Mouse (Mus musculus) left cerebral cortex, adult 9 months (tissue): ENCODE results near the gene Wee2.

Experiments used
- DNase-seq, 2 experiments: peaks; one replicate each; pipeline ENCODE4 v3.0.0; 2022; ENCODE audit warnings: low spot score in 2 of 2

Gene Wee2

DNA sequence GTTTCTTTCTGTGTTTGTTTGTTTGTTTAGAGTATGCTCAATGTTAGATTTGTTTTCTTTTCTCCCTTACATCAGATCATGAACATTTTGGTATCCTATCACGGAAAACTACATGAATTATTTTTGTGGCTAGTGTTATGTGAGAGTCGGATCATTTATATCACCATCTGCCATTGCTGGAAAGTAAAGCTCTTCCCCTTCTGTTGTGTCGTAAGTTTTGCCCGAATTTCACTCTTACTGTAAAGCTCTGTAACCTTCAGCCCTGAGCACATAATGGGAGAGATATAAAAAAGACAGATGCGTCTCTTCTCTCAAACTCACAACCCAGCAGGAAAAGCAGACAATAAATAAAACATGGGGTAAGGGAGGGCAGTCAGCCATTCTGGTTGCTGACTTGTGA, at the start of gene Wee2:
Gene Wee2 (plus strand): TSS at position 153 of the 400 bp plus-strand sequence.
- no peak for DNase-seq

DNA sequence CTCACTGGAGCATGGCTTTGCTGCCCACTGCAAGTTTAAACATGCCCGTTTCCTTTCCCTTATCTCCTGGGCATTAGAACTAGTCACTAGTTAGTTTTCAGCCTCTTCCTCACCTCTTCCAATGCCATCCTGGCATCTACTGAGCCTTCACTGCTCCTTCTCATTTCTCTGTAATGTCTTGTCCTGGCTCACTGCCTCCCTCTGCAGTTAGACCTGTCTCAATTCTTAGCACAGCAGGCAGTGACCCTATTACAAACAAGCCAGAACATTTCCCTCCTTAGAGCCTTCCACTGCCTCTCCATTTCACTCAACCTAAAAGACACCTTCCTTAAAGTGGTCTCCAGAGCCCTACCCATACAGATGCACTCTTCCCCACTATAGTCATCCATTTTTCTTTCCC, 47.9 kb upstream of the Wee2 start:
- DNase-seq, result no peak

DNA sequence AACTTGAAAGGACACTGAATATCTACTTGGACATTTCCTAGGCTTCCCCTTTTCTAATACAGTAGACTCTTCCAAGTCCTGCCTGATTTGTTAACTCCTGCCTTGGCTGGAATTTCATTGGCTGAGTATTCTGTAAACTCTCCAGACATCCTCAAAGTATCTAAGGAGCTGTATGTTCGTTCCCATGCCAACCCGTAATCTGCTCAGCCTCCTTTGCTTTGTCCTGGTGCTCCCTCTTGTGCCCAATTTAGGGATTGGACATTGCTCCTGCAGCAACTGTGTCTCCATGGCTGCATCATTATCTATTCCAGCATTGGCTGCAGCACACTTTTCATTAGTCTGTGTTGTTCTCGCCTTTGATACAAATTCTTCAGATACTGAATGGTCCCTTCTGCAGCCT, 45.7 kb upstream of the Wee2 start:
- DNase-seq, result peak; percentile 84 to 94

DNA sequence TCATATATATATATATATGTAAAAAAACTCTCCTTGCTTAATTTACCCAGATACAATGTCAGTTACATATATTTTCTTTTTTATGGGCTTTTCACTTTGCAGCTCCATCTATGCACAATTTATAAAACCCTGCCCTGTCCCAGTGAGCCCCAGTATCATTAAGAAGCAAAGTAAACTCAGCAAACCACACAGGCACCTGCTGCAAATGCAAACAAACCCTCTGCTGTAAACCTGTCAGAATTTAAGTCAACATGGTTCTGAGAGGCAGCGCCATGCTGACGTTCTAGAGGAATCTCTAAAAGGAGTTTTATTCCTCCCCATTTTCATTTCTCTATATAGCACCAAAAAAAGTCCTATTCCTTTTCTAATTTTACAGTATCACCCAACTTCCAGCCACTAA, 36.9 kb upstream of the Wee2 start:
- DNase-seq, result no peak

DNA sequence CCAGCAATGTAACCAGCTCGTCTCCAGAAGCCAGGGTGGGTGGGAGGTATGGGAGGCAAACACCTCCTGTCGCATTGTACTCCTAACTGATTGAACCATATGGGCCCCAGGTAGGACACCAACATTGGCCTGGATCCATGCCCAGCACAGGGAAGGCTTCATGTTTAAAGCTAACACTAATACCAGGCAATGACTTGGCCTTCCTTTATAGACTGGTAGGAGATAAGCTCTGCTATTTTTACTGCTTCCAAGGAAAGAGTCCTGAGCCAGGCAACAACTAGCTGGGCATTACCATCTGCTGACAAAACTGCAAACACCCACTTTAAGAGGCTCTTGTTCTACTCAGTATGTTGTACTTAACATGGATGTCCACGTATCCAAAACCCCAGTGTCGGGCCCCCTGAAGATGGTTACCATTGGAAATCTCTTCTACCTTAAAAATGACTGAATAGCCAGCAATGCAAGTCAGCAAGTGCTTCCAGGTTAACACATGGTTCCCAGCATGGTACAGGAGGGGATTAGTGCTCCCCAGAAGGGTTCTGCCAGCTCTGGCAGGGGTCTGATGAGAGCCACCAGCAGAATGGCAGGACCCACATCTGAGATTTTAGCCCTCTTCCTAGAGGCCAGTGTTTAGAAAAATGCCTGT, 35.1 kb upstream of the Wee2 start:
- peak in 1 of 2 experiments; percentile 54 for DNase-seq

DNA sequence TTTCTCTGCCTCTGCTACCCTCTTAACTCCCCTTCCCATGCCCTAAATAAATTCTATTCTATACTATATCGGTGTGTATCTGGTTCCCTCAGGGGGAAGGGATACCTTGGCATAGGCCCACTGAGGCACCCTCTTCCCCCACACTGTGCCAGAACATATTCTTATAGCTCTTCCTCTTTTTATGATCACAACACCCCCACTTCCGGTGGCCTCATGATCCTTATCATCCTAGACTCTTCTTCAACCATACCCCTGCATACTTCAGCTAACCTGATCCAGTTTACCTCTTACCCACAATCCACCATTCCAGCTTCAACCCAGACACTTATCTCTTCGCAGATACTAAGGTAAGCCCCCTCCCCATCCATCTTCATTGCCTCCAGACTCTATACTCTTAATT, 27.8 kb upstream of the Wee2 start:
- no peak for DNase-seq

DNA sequence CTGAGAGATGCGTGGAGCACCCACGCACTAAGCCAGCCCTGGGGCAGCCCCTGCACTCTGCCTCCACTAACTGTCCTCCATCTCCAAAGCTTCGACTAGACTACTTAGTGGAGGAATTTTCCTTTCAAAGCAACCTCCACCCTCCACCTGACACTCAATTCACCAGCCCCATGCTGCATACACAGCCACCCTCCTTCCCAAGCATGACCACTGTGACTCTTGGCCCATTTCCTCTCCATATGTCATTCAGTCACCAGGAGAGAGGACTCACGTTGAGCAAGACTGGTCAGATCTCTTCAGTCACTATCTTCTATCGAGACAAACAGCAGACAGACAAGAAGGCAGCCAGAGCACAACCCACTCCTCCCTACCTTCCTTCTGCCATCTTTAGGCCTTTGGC, 25.8 kb upstream of the Wee2 start:
- no peak for DNase-seq

DNA sequence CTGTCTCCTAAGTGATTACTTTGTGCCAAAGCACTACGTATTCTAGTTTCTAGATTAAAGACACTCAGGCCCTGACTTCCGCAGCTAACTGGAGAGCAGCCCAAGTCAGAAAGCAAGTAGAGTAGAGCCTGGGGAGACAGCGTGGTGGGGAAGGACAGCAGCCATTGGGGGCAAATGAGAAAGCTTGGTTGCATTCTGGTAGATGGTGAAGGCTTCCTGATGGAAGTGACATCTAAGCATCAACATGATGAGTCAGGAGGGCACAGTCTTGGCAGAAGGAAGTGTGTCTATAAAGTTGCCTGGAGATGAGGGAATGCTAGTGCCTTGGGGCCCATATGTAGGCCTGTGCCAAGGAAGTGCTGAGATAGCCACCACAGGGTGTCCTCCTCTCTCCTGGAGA, 25.3 kb upstream of the Wee2 start:
- no peak for DNase-seq

DNA sequence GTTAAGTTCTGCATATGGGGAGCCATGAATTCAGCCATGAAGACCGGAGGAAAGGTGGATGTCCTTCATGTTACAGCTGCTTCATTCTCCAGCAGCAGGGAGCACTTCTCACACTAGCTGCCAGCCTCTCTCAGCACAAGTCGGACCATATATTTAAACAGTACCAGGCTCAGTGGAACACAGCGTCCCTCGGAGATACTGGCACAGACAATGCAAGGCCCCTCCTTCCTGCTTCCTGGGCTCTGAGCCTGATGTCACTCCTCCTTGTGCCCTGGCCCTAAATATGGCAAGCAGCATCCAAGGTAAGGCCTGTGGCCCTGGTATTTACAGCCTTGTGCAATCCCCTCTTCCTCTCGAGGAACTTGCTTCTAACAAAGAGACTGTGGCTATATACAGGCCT, 23.1 kb upstream of the Wee2 start:
- DNase-seq, result no peak

DNA sequence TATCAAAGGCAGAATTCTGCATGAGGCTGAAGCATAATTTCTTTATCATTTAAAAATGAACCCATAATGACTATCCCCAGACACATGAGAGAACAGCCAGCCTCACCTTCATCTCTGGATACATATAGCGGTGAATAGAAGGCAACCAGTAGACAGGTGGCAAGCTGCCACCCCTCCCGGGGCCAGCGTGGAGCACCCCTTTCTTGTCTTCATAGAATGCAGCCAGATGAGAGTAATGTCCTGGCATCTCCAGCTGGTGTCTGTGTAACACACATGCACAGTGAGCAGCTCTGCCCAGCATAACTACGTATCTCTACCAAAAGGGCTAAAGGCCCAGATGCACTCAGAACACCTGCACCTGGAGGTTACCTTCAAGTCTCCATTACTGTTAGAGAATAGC, 20.5 kb upstream of the Wee2 start:
- DNase-seq, result no peak

DNA sequence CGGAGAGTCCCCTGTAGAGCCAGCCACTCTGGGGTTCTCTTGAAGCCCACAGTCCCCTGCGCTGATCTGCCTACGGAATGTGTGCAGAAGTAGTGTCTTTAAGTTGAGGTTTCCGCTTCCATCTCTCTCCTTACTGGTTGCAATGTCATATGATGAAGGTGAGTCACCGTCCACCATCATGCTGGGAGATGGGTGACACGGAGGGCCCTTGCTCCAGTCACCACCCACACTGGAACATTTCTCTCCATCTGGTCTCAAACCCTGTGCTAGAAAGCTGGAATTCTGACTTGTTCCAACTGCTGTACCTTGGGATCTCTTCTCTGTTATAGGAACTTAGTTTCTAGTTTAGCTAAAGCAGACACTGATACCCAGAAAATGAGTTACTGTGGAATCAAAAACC, 17.8 kb upstream of the Wee2 start:
- DNase-seq, result no peak

DNA sequence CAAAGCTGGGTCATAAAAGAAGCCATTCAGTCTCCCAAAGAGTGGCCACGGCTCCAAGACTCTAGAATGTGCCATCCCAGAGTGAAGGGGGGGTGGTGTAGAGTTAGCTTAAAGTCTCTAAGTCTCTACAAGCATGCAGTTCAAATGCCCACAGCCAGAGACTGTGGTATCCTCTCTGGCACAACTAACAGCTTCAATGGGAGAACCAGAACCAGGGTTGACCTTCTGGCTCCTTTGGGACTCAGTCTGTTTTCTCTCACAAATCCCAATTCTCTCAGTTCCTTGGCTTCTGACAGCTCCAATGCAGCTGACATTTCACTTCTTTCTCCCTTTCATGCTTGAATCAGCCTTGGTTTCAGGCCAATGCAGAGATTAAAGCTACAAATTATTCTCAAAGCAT, 15.9 kb upstream of the Wee2 start:
- no peak for DNase-seq

DNA sequence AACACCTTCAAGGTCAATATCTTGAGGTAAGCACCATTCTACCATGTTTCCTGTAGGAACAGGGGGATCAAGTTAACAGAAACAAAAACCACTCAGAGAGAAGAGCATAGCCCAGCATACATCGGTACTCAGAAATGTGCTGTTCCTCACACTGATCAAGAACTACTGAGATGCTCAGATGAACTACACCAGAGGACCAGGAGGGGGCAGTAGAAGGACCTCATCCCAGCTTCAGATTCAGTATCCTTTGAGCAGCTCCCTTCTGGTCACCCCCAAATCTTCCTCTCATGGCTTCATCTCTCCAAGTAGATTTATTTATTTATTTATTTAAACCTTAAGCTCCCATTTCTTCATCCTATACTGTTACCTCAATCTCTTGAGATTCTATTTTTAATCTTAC, 15.1 kb upstream of the Wee2 start:
- peak in 1 of 2 experiments; percentile 65 for DNase-seq

DNA sequence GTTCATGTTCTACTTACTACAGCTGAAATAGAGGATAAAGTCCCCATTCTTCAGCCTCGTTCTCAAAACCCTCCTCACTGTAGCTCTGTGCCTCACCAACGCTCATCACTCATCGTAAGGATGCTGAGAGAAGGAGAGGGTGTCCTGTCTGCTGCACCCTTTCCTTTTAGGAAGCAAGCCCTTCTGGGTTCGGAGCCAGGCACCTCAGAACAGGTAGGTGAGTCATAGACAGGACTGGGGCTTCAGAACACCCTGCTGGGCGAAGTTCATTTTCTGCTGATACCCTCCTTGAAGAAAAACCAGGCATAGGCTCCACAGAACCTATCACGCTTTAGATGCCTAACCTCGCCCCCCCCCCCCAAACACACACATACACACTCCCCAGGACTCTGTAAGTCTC, 11.4 kb upstream of the Wee2 start:
- no peak for DNase-seq

DNA sequence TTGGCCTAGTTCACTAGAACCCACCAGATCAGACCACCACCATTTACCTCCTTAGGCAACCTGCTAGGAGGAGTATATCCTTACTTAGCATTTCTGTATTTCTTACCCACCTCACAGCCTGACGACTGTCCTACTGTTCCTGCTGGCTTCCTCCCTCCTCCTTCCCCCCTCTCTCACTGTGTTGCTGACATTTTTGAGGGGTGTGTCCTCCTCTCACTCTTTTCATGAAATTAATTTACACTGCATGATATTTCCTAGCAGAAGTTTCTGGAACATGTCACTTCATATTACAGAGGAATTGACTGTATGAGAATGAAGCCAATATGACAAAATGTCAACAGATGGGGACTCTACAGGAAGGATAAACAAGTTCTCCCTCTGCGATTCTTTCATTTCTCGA, 10.2 kb upstream of the Wee2 start:
- no peak for DNase-seq

DNA sequence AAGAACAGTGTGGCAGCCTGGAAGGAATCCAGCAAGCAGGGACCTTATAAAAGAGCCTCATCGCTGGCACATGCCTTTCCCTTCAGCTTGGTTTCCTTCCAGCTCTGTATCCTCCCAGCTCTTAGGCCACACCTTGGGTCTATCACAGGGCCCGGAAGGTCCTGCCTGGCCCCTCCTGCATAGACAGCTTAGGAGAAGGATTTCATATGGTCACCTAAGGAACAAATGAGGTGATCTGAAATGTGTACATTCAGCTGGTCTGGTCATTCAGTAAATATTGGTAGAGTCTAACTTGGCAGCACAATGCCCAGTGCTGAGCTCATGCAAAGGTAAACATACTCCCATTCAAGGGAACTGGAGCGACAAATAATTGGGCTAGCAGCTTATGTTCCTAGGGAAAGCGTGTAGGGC, 9.4 kb upstream of the Wee2 start:
- no peak for DNase-seq

DNA sequence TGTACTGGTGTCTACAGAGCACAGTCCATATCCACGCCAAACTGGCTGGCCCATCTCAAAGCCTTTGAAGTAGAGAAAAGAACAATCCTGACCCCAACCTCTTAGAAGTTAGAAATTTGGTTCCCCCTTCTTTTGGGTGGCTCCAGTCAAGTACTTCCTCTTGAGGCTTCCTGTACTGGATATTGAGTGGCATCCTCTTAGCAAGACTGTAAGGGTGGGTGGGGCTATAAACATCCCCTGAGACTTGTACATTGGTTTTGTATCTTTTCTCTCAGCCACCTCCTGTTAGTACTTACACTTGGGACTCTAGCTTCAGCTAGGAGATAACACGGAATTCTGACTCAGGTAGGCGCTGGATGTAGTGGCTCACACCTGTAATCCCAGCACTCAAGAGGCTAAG, 8.6 kb upstream of the Wee2 start:
- DNase-seq, result no peak

DNA sequence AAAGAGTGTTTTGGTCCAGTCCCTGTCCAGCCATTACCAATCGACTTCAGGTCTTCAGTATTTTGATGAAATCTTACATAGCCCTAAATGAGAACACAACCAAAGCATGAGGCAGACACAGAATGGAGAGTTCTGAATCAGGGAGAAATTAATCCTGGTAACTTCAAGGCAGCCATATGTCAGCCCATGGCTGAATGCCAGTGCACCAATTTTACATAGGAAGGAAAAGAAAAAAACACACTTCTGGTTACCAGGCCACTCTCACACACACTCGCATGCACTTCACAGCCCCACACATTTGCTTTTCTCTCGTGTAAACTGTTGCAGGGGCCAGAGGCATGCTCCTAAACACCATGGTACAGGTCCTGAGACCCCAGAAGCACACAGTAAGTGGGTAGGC, 8.0 kb upstream of the Wee2 start:
- peak in 1 of 2 experiments; percentile 55 for DNase-seq

DNA sequence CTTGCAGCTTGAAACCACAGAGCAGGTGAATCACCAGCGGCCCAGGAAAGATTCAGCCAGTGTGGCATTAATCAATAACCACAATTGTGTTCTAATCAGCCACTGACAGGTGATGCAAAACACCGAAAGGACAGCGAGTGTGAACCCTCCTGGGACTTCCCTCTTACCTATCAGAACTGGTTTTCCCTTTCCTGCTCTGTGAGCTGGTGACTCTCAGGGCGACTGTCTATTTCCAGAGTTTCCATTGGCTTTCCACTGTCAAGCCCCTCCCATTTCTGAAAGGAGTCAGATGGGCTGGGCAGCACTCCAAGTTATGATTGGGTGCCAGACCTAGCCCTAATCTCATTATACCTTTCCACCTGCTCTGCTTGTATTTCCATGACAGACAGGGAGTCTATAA, 7.5 kb upstream of the Wee2 start:
- no peak for DNase-seq

DNA sequence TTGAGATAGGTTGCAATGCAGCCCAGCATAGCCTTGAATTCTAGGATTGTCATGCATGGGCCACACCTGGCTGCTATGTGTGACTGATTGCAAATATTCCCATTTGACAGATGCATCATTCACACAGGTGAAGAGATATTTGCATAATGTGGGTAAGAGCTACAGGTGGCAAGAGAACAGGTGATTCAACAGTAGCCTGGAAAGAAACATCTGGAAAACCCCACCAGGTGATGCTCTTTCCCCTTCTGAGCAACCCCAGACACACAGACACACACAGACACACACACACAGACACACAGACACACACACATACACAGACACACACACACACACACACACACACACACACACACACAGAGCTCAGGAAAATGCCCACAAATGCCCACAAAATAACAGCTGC, 7.1 kb upstream of the Wee2 start:
- DNase-seq, result no peak

DNA sequence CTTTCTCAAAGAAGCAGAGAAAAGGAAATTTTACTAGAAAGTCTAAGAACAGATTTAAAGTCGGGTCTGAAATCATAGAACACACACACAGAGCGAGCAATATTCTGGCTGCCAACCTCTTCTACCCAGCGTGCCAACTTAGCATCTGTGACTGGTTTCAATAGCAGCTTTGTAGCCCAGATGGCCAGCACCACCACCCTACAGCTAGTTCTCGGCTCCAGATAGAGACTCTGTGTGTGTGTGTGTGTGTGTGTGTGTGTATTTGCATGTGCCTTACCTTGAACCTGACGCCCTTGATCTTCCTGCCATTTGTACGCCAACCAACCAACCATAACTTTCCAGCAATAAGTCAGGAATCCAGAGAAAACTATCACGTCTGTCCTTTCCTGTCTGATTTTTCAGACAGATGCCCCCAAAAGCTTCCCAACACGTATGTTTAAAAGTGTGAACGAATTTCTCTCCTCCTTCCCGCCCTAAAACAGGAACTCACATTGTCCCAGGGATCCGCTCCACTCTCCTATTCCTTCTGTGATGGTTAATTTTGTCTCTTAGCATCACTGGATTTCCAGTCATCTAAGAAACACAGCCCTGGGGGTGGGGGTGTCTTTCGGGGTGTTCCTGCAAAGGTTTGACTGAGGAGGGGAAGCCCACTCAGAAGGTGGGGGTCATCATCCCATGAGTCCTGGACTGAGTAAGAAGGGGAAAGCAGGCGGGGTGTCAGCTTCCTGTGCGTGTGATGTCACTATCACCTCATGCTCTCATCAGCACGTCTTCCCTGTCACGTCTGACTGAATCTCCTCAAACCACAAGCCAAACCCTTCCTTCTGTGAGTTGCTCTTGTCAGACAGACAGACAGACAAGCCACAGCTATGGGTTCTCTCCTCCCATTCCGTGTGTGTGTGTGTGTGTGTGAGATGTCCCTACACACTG, 6.3 kb upstream of the Wee2 start:
- peak in 1 of 2 experiments; percentile 80 for DNase-seq

DNA sequence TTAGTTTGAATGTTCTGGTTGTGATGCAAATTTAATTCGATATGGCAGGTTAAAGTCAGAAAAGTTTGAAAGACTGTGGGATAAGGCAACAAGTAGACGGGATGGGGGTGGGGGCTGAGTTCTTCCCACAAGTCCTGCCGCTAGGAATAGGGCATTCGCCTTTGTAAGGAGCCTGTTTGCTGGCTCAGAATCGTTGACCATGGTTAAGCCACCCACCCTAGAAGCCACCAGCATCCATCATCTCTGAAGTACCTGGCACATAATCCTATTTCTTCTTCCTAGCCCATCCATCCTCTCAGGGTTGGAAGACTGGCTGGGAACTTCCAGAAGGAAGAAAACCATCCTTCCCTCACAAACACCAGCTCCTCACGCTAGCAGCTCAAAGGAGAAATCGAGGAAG, 4.2 kb upstream of the Wee2 start:
- no peak for DNase-seq
